Mouse (Mus musculus) left cerebral cortex, postnatal 10 days (tissue): ENCODE results near the gene Prlhr. TPM values are rescaled to one million over a fixed set of nuclear protein-coding genes. Genes with fewer than 3 reads are reported as not detected.
A peak's percentile ranks its signal among the peaks of the same experiment; 100 is the strongest.

Source experiments
- DNase-seq, 2 experiments: peaks; one replicate each; pipeline ENCODE4 v3.0.0; 2021 to 2022; ENCODE audit warnings: low spot score in 2 of 2, mixed read lengths in 1 of 2; ENCODE audit errors: extremely low spot score in 1 of 2
- intact Hi-C: fragments of 180-260 bp; cut with DNase I; formaldehyde crosslinking; loops from one replicate; pipeline ENCODE4 v1.15.1; 2025
- total RNA-seq, 2 experiments: library from RNA; stranded (reverse); gene quantifications; 2 replicates each; pipeline ENCODE4 v1.2.3; 2021

The Prlhr gene
- under 1 TPM in 1 of 2 experiments, not detected in 1; 0.28 TPM for total RNA-seq

DNA sequence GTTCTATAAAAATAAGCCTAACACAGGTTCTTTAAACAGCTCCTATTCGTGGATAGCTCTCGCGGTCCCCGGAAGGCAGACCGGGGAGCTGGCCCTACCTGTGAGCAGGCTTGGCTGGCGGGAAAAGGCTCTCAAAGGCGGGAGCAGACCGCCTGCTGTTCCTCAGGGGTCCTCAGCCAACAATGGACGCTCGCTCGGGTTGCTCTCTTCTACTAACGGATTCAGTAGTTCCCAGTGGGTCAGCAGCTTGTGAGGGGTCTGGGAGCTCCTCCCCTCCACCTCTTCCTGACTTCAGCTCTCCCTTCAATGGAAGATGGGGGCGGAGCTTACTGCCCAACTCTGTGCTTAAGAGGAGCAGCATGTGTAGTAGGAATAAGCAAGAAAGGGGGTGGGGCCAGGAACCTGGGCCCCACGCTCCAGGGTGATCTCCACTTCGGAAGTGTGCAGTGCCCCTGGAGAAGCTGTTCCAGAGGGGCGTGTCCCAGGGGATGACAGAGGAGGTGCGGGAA, at the start of gene Prlhr:
Gene Prlhr (minus strand): TSS at position 51 of the 509 bp plus-strand sequence.
- intact Hi-C loops, result no loop called here
- DNase-seq, result peak in 1 of 2 experiments; percentile 21

DNA sequence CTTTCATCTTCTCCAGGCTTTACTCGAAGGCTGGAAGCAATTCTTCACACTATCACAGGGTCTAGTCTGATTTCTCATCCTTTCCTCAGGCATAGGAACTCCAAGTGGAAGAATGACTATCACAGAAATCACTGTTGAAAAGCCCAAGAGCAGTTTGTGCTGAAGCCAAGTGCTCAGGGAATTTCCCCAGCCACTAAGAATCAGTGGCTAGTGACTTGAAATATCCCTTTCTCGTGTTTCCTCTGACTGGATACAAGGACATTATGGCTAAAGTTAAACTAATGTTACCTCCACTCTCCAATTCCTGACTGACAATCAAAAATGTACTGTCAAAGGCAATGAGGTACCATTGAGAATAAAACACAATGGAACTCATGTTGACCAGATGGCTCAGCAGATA, 47.0 kb upstream of the Prlhr start:
- intact Hi-C loops, result no loop called here
- DNase-seq, result no peak

DNA sequence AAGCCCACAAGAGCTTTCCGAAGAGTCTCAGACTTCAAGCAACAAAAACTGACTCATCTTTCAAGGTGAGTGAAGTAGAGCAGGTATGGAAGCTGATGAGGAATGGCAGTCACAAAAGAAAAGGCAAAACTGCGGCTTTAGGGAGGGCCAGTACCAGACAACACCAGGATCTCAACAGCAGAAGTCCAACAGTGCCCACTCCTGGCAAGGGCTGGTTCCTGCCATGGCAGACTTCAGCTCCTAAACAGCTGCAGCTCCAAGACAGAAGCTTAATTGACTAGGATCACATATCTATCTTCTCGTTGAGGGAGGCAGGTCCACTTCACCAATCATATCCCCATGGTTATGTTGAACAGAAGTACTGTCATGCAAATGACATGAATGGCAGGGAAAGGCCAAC, 45.3 kb upstream of the Prlhr start:
- intact Hi-C loops, result no loop called here
- DNase-seq, result no peak

DNA sequence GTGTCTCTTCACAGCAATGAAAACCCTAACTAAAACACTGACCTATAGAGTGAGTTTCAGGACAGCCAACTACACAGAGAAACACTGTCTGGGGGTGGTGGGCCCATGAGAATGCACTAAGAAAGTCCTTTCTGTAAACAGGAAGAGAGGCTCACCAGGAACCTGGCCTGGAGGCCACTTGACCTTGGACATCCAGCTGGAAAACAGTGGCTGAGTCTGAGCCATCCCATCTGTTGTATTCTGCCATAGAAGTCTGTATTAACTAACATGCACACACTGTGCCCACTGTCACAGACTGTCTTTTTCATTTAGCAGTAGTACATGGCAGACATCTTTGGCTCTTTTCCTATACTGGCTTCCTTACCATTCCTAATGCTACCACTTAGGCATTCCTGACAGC, 32.1 kb upstream of the Prlhr start:
- DNase-seq, result peak in 1 of 2 experiments; percentile 43
- intact Hi-C loops, result no loop called here

DNA sequence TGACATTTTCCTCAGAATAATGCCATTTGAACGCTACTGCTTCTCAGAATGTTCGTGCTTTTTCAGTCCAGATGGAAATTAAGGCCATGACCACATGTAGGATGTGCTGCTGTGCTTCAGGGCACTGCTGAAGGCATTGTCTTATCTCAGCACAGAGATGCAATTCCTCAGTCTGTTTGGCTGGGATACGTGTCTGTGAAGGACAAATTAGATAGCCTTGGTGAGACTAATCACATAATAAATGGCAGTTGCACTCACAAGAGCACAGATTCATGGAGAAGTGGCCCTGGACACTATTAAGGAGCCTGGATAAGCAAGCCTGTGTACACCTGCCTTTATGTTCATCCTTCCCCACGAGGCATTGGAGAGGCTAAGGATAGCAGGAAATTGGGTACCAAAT, 29.1 kb upstream of the Prlhr start:
- intact Hi-C loops, result no loop called here
- DNase-seq, result no peak

DNA sequence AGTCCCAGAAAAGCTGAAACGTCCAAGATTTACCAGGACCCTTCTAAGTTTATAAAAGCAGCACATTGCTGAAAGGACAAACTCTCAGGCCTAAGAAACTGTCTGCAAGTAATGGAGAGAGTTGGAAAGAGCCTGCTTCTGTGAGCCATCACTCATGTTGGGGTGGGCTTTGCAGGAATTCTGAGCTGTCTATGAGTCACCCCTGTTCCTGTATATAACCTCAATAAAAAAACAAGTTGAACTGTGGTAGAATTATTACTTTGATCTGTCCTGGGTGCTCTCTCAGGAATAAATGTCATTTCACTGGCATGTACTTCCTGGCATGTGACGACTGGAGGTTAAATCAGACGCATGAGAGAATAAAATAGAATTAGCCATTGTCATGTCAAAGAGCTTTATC, 27.7 kb upstream of the Prlhr start:
- intact Hi-C loops, result no loop called here
- no peak for DNase-seq

DNA sequence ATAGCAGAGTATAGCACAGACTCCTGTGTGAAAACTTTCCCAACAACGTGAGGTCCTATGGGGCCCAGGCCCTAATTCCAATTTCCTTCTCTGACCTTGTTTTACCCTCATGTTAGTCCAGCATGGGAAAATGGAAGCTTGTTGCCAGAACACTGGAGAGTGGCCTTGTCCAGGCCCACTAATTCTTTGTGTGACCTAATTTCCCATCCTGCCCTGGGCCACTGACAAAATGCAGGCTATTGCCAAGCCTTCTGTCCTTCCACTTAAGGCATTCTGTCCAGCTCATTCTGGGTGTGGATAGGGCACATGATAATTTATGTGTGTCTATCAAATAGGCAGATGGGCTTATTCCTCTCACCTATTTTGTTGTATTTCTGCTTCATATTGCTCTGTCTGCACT, 21.5 kb upstream of the Prlhr start:
- intact Hi-C loops, result no loop called here
- DNase-seq, result no peak

DNA sequence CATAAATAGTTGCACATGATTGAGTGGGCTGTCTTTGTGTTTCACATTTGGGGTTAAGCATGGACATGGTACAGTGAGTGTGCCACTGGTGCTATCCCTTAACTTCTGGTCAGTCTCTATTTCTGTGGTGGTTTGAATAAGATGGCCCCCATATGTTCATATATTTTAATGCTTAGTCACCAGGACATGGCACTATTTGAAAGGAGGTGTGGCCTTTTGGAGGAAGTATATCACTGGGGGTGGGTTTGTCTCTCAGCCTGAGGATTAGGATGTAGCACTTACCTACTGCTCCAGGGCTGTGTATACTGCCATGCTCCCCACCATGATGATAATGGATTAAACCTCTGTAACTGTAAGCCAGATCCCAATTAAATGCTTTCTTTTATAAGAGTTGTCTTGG, 17.2 kb upstream of the Prlhr start:
- no peak for DNase-seq
- intact Hi-C loops, result no loop called here

DNA sequence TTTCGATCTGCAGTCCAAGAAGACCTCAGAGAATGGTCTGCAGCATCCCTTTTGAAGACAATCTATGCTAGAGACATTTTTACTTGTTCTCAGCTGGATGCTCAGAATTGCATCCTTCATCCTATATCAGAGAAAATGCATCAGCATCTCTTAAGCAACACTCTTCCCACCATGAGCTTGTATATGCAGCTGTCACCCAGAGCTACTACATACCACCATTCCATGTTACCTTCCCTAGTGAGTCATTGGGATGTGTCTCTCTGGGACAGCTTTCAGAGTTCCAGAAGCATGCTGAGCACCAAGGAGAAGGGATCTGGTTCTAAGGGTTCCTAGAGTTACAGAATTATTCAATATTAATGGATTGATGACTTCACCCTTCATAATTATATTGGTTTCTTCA, 10.8 kb upstream of the Prlhr start:
- intact Hi-C loops, result no loop called here
- no peak for DNase-seq

DNA sequence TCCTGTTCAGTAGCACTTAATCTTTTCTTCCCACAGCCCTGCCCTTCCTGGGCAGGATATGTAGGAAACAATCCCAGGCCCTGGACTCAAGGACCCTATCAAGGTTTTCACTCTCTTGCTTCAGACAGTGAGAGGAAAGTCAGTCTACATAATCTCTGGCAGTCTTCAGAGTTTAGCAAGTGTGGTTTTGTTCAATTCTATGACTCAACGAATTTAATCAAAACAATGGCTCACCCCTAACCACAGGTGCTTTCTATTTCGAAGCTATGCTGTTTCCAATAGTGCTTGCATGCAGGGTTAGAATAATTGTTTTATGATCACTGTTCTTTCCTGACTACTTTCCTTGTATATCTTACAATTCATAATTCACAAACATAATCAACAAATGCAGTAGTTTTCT, 9.7 kb upstream of the Prlhr start:
- no peak for DNase-seq
- intact Hi-C loops, result no loop called here

DNA sequence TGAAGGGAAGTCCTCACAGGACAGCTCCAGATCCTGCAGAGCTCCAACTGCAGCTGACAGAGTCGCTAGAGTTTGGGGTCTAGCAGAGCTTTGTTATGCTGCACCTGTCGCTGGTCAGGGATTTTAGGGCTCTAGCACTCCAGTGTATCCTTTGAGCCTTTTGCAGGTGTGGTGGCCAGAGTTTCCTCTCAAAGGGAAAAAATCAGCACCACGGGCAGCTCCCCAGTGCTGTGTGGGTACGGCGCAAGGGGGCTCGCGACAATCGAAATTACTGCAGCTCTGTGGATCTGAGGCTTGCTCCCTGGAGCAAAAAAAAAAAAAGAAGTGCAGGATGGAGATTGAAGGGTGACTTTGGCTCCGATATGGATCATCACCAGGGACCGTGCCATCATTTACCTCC, 742 bp upstream of the Prlhr start:
- peak in 1 of 2 experiments; percentile 46 for DNase-seq
- intact Hi-C loops, result no loop called here

DNA sequence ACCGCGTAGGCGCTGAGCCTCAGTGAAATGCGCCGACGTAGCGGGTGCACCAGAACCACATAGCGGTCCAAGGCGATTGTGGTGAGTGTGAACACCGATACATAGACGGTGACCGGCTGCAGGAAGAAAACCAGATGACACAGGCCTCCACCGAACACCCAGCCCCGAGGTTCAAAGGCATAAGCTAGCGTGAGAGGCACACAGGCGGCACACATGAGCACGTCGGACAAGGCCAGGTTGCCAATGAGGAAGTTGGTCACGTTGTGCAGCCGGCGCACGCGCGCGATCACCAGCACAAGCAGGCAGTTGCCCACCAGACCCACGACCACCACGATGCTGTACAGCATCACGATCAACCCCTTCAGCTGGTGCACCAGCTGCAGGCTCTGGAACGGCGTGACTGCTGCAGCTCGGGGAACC, 506 bp downstream of the Prlhr start:
- intact Hi-C loops, result no loop called here
- peak in 1 of 2 experiments; percentile 22 for DNase-seq

DNA sequence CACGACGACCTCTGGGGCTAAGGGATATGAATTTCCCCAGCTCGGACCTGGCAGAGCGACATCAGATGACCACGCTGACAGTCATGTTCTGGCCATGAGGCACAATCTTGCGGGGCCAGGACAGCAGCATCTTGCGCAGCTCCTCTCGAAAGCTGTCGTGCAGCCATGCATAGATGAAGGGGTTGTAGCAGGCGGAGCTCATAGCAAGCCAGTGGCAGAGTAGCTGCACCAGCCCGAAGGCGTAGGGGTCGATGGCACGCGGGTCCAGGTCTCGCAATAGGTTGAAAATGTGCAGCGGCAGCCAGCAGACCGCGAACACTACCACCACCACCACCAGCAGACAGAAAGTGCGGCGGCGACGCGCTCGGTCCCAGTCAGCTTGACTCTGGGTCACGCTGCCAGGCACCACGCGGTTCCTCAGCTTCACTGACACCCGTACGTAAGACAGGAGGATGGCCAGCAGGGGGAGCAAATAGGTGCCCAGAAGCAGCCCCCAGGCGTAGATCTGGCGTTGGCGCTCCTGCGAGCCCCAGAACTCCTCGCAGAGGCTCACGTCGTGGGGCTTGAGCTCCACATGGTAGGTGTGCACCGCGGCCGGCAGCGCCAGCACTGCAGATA, 1.0 kb downstream of the Prlhr start:
- DNase-seq, result peak in 1 of 2 experiments; percentile 81
- intact Hi-C loops, result no loop called here

DNA sequence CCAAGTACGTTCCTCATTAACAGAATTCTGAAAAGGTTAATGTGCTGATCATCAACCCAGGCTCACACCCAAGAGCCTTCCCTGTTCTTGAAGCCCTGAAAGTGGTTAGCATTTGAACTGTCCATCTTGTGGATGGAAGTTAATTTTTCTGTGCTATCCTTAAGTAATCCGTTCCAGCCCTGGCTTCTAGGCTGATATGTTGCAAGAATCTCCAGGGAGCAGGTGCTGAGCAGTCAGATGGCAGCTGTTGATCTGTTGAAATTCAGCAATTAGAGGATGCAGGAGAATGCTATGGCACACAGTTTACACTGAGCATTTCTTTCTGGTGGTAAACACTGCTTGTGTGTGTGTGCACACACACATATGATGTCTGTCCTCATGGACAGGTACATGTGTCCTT, 2.4 kb downstream of the Prlhr start:
- intact Hi-C loops, result no loop called here
- DNase-seq, result no peak

DNA sequence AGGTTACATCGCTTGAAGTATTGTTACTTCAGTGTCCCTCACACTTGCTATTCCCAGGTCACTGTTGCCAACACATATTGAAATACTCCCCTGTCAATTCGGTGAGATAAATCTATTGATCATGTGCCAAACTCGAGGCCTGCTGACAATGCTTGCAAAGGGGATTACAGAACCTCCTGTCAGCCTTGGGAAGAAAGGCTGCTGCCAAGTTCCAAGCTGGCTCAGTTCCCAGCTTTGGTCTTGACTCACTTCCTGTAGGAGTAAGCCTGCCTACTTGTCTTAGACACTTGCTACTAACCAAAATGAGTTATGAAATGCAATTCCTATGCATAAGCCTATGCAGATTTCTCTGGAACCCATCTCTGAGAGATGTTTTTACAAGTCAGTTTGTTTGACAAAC, 4.2 kb downstream of the Prlhr start:
- DNase-seq, result peak; percentile 73 to 89
- intact Hi-C loops, result no loop called here

DNA sequence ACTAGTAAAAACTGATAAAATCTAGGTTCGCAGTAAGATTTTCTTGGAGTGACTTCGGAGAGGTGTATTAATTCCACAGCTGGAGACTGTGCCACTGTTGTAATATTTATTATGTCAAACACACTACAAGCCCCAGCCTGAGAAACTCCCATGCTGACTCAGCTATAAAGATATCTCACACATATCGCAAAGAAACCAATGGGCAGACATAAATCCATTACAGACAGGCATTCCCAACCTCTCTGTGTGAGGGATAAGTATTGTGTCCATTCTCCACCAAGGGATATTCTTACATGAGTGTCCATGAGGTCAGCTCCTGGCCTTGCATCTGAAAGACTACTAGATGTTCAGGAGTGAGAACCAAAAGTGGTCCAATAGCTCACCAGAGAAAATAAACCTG, 4.7 kb downstream of the Prlhr start:
- DNase-seq, result no peak
- intact Hi-C loops, result no loop called here

DNA sequence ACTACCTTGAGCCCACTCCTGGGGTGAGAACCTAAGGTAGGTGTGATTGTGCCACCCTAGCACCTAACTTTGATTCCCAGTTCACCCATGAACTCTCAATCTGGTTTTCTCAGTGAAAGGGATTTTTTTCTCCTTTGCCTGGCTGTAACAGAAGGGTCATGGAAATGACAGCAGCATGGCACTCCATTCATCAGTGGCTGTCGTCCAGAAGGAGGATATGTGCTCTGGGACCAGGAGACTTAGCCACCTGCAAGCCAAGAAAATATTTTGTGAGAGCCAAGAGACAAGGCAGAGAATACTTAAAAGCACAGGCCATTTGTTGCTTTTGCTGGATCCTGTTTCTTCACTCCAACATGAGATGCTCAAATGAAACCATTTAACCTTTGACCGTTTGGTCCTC, 6.6 kb downstream of the Prlhr start:
- DNase-seq, result no peak
- intact Hi-C loops, result no loop called here

DNA sequence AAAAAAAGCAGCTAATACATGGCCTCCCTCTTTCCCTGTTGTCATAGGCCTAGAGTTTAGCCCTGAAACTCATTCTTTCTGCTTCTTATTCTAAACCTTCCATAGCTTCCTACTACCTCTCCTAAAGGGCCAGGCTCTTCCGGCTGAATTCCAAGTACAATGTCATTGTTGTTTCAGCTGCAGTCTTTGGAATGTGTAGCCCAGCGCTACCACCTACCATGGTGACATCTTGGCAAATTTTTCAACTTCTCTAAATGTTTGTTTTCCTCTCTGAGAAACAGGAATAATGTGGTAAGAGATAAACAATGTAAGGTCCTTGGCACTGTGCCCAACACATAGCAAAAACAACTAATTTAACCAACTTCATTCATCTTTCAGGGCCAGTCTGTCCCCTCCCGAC, 8.4 kb downstream of the Prlhr start:
- intact Hi-C loops, result no loop called here
- DNase-seq, result peak in 1 of 2 experiments; percentile 37

DNA sequence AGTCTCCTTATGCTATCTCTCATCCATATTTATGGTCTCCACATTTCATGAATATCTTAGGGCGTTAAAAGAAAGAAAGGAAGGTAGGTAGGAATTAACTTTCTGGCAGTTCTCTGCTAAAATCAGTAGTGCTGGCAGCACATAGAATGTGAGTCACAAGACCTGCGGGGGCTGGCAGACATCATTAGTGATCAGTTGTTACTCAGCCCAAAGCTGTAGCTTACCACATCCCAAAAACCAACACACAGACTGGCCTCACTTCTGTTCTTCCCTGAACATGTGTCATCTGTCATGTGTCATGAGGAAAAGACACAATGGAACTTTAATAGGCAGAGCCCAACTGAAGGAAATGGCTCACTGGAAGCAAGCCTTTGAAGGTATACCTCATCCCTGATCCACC, 9.0 kb downstream of the Prlhr start:
- DNase-seq, result no peak
- intact Hi-C loops, result no loop called here

DNA sequence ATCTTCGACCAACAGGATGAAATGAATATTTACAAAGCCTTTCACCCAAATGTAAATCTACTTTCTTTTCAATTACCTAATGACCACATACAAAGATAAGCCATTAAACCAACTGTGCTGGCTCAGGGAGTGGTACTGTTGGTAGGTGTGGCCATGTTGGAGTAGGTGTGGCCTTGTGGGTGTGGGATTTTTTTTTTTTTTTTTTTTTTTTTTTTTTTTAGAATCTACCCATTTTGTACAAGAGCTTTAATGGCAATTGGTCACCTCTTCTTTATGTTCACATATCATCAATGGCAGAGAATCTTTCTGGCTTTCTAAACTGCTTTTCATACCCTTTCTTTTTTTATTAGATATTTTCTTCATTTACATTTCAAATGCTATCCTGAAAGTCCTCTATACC, 12.3 kb downstream of the Prlhr start:
- intact Hi-C loops, result no loop called here

DNA sequence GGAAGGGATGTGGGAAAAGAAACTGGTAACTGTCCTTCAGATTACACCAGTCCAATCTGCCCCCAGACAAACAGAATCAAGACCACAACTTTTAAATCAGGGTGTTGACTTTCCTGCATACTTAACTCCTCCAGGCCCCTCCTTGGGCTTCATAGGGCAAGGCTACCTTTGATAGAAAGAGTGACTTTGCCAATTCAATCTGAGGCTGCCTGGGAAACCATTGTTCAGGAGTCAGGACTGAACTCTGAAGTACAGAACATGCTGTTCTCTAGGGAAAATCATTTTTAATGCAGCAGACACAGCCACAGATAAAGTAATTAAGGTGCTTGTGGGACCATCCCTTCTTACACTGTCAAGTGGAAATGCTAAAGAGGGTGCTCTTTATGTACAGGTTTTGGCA, 27.6 kb downstream of the Prlhr start:
- DNase-seq, result no peak
- intact Hi-C loops, result no loop called here

More for the DNA sequence above, 12.3 kb downstream of the Prlhr start:
- no peak for DNase-seq
